Mouse (Mus musculus) heart, embryonic 16.5 days (tissue): ENCODE data around the gene Phb2. TPM values are rescaled to one million over a fixed set of nuclear protein-coding genes. Genes with fewer than 3 reads are reported as not detected.

Experiments used
- ATAC-seq: fragments of 200-750 bp; cut with Nextera tagmentation; replicated peaks from 2 replicates; pipeline ENCODE4 v1.8.0; 2017; ENCODE audit warnings: moderate number of reproducible peaks; ENCODE audit not compliant: insufficient read depth, low FRiP score; ENCODE audit errors: extremely low read depth
- H3K27ac ChIP-seq: fragments of 300-500 bp; sonication (generic); 2 replicates; pipeline ENCODE4 v1.5.1; 2014; ENCODE audit warnings: mild to moderate bottlenecking, low read length, control low read depth, moderate library complexity
- H3K27me3 ChIP-seq: fragments of 300-500 bp; sonication (generic); 2 replicates; pipeline ENCODE4 v1.6.1; 2014; ENCODE audit warnings: low read length, mixed read lengths; ENCODE audit not compliant: control insufficient read depth, insufficient read depth
- H3K36me3 ChIP-seq: fragments of 300-500 bp; sonication (generic); 2 replicates; pipeline ENCODE4 v1.6.1; 2014; ENCODE audit not compliant: control insufficient read depth, insufficient read depth
- H3K4me1 ChIP-seq: fragments of 300-500 bp; sonication (generic); 2 replicates; pipeline ENCODE4 v1.6.1; 2014; ENCODE audit warnings: low read length, mixed read lengths; ENCODE audit not compliant: control insufficient read depth, insufficient read depth
- H3K4me2 ChIP-seq: fragments of 300-500 bp; sonication (generic); 2 replicates; pipeline ENCODE4 v1.6.1; 2014; ENCODE audit warnings: low read depth, mild to moderate bottlenecking, control low read depth, low read length
- H3K4me3 ChIP-seq: fragments of 300-500 bp; sonication (generic); 2 replicates; pipeline ENCODE4 v1.5.1; 2014; ENCODE audit warnings: mild to moderate bottlenecking, control low read depth, low read length
- H3K9ac ChIP-seq: fragments of 300-500 bp; sonication (generic); 2 replicates; pipeline ENCODE4 v1.6.1; 2014; ENCODE audit warnings: low read length, control low read depth
- H3K9me3 ChIP-seq: fragments of 300-500 bp; sonication (generic); replicated peaks from 2 replicates; pipeline ENCODE4 v1.6.1; 2016; ENCODE audit warnings: low read length; ENCODE audit not compliant: control insufficient read depth
- WGBS: fragments of 180-500 bp; shearing (Covaris S2); extraction: QIAGEN DNeasy Blood & Tissue Kit; methylation state at CpG from one replicate; pipeline ENCODE4 v1.1.7; 2014; 5-methylcytosine and 5-hydroxymethylcytosine counted together
- polyA plus RNA-seq: library from polyadenylated mRNA; unstranded; fragments of >200 nt; fragmentation: Nextera tagmentation; extraction: Ambion mirVana; gene quantifications from 2 replicates; pipeline ENCODE4 v1.2.1, GENCODE M21; 2015

Phb2 gene
- polyA plus RNA-seq, 1 experiment from 2014 or later: 355 TPM

GRCm38 (mm10) chr6:124688151-124688758 lies 23.9 kb upstream of the Phb2 start:
- WGBS: 71% methylated on average over 8 of the region's 8 CpGs
- ATAC-seq: no peak
- no peak overlapping the region for H3K9ac ChIP-seq
- H3K9me3 ChIP-seq: no peaks in the 10 kb centered on the region
- no peak overlapping the region for H3K27ac ChIP-seq
- H3K4me2 ChIP-seq: no peak overlapping the region
- no peak overlapping the region for H3K4me3 ChIP-seq
- no peaks in the 10 kb centered on the region for H3K27me3 ChIP-seq
- H3K4me1 ChIP-seq: peaks cover 10% of the 10 kb centered on the region
- no peaks in the 10 kb centered on the region for H3K36me3 ChIP-seq

GRCm38 (mm10) chr6:124689011-124689410 lies 23.1 kb upstream of the Phb2 start:
- H3K27ac ChIP-seq: no peak overlapping the region
- no peak overlapping the region for H3K9ac ChIP-seq

GRCm38 (mm10) chr6:124690517-124690916 lies 21.6 kb upstream of the Phb2 start:
- Histone ChIP-seq H3K27me3 (no peaks in the 10 kb centered on the region), H3K4me1 (peaks cover 18% of the 10 kb centered on the region), H3K9me3 (no peaks in the 10 kb centered on the region), H3K4me3 (no peak overlapping the region), H3K4me2 (no peak overlapping the region), H3K27ac (no peak overlapping the region), H3K36me3 (no peaks in the 10 kb centered on the region), H3K9ac (no peak overlapping the region)
- no peak for ATAC-seq
- 85% methylated on average over 3 of the region's 3 CpGs for WGBS

More at GRCm38 (mm10) chr6:124689011-124689410, 23.1 kb upstream of the Phb2 start:
- Histone ChIP-seq H3K4me2 (no peak overlapping the region), H3K9me3 (no peaks in the 10 kb centered on the region), H3K4me3 (no peak overlapping the region), H3K36me3 (no peaks in the 10 kb centered on the region), H3K27me3 (no peaks in the 10 kb centered on the region), H3K4me1 (peaks cover 11% of the 10 kb centered on the region)
- 88% methylated on average over 3 of the region's 3 CpGs for WGBS
- no peak for ATAC-seq

- Histone ChIP-seq H3K36me3 (no peaks in the 10 kb centered on the region), H3K4me3 (no peak overlapping the region), H3K4me1 (peaks cover 18% of the 10 kb centered on the region), H3K9me3 (no peaks in the 10 kb centered on the region), H3K9ac (0 out of 2 replicates have a peak overlapping the region, but pooled peaks have one; percentile 33), H3K4me2 (no peak overlapping the region), H3K27ac (peak overlapping the region; percentile 80), H3K27me3 (no peaks in the 10 kb centered on the region)
- ATAC-seq: no peak
- 66% methylated on average over 15 of the region's 15 CpGs for WGBS
Measured at GRCm38 (mm10) chr6:124693243-124693981, 18.7 kb upstream of the Phb2 start.

GRCm38 (mm10) chr6:124694166-124694955 lies 17.8 kb upstream of the Phb2 start:
- Histone ChIP-seq H3K27me3 (no peaks in the 10 kb centered on the region), H3K36me3 (no peaks in the 10 kb centered on the region), H3K4me3 (no peak overlapping the region), H3K9me3 (no peaks in the 10 kb centered on the region), H3K4me1 (peaks cover 18% of the 10 kb centered on the region), H3K9ac (no peak overlapping the region; the same call in 1 of the 2 replicates), H3K4me2 (peak overlapping the region; percentile 29; the same call in 1 of the 2 replicates), H3K27ac (peak overlapping the region; percentile 80)
- peak; percentile 85 for ATAC-seq
- WGBS: 60% methylated on average over 15 of the region's 15 CpGs

- no peak for ATAC-seq
- Histone ChIP-seq H3K36me3 (no peaks in the 10 kb centered on the region), H3K4me1 (peaks cover 27% of the 10 kb centered on the region), H3K9ac (no peak overlapping the region), H3K27ac (no peak overlapping the region), H3K9me3 (no peaks in the 10 kb centered on the region), H3K4me3 (no peak overlapping the region), H3K4me2 (no peak overlapping the region), H3K27me3 (no peaks in the 10 kb centered on the region)
- 82% methylated on average over 7 of the region's 7 CpGs for WGBS
Measured at GRCm38 (mm10) chr6:124696441-124697150, 15.5 kb upstream of the Phb2 start.

GRCm38 (mm10) chr6:124698751-124699150 lies 13.4 kb upstream of the Phb2 start:
- no peak overlapping the region for H3K9ac ChIP-seq
- H3K4me2 ChIP-seq: no peak overlapping the region
- H3K36me3 ChIP-seq: peaks cover 13% of the 10 kb centered on the region
- no peak for ATAC-seq
- no peak overlapping the region for H3K4me3 ChIP-seq
- H3K4me1 ChIP-seq: peaks cover 19% of the 10 kb centered on the region
- no peaks in the 10 kb centered on the region for H3K9me3 ChIP-seq
- H3K27ac ChIP-seq: no peak overlapping the region
- WGBS: 80% methylated on average over 6 of the region's 6 CpGs
- no peaks in the 10 kb centered on the region for H3K27me3 ChIP-seq

- Histone ChIP-seq H3K36me3 (peaks cover 18% of the 10 kb centered on the region), H3K27ac (no peak overlapping the region), H3K9me3 (no peaks in the 10 kb centered on the region), H3K27me3 (no peaks in the 10 kb centered on the region), H3K4me1 (peaks cover 14% of the 10 kb centered on the region), H3K4me3 (no peak overlapping the region), H3K9ac (no peak overlapping the region), H3K4me2 (no peak overlapping the region)
- no peak for ATAC-seq
- 87% methylated on average over 4 of the region's 4 CpGs for WGBS
Measured at GRCm38 (mm10) chr6:124699366-124699765, 12.8 kb upstream of the Phb2 start.
